Mouse (Mus musculus): Measurements from ENCODE around the gene Gm49369.
"Not testable (repeated sequence)": the region's sequence is repeated elsewhere in the genome, so short reads cannot be mapped to it uniquely, and the experiment has no call there.

Gm49369 gene

DNA sequence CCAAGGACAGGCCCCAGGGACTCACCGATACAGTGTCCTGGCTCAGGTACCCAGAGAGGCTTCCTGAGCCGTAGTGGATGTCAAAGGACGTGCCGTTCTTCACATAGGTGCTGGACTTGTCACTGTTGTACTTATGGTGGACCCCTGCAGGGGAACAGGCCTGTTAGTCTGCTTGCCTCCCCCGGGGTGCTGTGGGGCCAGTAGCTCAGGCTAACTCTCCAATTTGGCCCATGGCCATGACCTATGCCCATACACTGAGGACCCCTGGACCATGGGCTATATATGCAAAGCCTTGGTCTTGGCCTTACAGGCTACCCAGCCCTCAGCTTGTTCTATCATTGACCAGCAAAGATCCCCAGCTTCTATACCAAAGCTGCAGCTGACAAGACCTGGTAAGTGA lies at the start of gene Gm49369:
Gene Gm49369, minus strand, starts transcription at position 101 of the 400 bp plus-strand sequence.
- DNase-seq (ENCODE audit: low read depth, low spot score): no peak

DNA sequence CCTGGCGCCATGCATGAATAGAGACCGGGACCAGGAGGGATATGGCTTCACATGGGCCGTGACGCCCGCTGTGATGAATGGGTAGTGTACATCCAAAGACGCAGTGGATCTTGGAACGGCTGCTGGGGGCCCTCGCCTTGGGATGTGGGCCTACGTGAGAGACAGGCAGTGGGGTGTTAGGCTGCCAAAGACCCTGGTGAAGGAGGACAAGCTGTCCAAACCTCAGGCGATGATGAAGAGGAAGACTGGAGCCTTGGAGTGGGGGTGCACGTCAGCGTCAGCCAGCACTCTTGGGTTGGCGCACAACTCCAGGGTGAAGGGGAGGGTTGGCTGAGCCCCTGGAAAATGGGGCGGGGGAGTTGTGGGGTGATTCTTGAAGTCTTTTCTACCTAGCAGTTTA lies 48.6 kb upstream of the Gm49369 start:
- no peak for DNase-seq (ENCODE audit: low read depth, low spot score)

DNA sequence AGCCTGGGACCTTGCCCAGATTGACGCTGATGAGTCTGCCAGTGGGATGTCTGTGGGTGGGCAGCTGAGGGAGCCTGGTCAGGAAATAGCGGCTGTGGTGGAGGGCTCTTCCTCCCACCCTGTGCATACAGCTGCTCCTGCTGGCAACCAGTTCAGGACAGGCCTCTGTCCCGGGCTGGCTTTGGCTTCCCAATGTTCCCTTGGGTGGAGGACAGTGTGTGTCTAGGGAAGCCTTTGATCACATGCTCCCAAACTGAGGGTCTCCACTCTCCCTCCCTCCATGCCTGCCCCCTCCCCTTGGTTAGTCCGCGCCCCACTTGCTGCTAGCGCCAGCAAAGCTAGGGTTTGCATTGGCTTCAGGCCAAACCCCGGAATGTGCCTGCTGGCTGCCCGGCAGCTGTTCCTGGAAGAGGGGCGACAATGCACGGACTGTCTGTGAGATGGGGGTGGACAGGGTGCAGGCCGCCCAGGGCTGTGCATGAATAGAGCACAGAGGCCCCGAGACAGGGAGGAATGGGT lies 47.8 kb upstream of the Gm49369 start:
- no peak for DNase-seq (ENCODE audit: low read depth, low spot score)

DNA sequence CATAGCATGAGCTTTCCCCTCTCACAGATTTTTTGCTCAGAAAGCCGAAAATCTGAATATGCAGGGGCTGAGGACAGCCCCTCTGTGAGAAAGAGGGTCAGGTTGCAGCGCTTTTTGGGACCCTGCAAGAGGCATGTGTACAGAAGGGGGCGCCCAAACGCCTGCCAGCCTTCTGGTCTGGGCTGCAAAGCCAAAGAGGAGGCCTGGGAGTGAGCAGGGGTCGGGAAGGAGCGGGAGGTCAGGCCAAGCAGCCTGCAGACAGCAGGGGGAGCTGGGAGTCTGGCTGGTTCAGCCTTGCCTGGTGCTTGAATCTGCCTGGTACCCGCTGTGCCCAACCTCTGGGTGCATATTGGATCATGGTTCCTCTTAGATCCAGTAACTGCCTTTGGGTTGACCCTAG lies 45.7 kb upstream of the Gm49369 start:
- peak; percentile 31 for DNase-seq (ENCODE audit: low read depth, low spot score)

DNA sequence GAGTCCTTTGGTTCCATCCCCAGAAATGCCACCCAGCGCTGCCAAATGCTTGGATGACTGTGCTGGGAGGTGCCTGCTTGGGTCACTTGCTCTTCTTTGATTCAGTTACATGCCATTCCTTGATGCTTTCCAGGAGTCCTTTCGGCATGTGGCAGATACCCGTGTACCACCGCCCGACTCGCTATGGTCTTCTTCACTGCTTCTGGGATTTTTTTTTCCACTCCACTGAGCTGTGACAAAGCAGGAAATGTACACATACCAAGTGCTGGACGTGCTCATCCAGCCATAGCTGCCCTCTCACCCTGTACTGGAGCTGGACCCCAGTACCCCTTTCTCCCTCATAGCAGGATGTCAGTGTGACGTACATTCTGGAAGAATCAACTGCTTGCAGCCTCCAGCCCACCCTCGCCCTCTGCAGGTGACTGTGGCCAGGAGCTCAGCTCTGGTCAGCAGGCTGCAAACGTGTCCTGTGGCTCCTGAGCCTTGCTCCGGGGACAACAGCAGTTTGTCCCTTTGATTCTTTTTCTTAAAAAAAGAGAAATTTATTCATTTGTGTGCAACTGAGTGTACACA lies 43.3 kb upstream of the Gm49369 start:
- DNase-seq (ENCODE audit: low read depth, low spot score): peak; percentile 33

DNA sequence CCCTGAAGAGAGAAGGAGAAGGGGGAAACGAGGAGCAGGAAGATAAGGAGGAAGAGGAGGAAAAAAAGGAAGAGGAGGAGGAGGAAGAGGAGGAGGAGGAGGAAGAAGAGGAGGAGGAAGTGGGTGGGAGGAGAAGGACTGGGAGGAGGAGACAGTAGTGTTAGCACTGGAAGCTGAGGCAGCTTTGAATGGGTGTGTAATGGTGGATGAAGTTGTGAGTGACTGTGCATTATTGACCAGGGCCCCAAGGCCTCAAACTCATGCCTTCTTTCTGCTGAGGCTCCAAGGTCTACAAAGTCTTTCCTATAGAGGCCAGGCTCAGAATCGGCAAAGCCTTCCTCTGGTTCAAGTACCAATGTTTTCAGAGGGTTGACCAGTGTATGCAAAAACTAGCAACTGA lies 39.4 kb upstream of the Gm49369 start:
- no peak for DNase-seq (ENCODE audit: low read depth, low spot score)

DNA sequence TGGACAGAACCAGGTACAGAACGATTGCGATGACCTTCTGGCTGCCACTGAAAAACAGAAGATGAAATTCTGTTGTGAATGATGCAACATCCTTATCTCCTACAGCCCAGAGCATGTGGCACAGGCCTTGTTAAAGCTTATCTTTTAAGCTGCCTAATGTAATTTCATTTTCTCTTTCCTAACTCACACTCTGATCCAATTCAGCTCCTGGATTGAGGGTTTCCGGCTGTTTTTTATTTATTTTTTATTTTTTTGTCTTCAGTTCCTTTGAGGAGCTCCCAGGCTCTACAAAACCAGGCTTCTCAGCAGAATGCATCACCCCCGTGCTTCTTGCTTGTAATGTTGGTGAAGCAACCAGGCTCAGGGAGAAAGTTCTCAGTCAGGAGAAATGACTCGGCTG lies 37.4 kb upstream of the Gm49369 start:
- no peak for DNase-seq (ENCODE audit: low read depth, low spot score)

DNA sequence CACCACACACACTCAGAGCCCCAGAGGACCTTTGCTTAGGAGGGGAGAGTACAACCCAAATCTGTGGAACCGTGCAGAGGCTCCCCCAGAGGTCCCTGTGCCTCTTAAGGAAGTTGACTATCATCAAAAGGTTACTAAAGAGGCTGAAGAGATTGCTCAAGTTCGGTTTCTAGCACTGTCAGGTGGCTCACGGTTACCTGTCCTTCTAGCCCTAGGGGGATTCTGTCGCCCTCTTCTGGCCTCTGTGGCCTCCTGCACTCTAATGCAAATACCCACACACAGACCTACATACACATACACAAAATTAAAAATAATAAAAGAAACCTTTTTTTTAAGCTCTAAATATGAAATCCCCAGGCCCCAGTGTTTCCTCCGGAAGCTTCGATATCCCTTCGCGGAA lies 36.2 kb upstream of the Gm49369 start:
- no peak for DNase-seq (ENCODE audit: low read depth, low spot score)

DNA sequence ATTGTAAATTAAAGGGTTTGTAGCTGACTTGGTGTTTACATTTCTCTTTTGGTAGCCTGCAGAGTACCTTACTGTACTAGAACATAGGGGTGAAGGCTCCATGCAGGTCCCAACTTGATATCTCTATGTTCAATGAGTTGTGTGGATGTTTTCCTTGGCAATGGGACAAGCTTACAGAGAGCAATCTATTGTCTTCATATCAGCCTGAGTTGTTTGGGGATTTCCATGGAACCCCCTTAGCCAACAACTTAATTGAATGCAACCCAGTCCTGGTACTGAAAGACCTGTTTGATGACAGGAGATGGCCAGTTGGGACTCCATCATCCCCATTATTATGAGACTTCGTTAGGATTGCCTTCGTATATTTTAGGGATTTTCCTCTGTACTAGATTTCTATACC lies 35.6 kb upstream of the Gm49369 start:
- no peak for DNase-seq (ENCODE audit: low read depth, low spot score)

DNA sequence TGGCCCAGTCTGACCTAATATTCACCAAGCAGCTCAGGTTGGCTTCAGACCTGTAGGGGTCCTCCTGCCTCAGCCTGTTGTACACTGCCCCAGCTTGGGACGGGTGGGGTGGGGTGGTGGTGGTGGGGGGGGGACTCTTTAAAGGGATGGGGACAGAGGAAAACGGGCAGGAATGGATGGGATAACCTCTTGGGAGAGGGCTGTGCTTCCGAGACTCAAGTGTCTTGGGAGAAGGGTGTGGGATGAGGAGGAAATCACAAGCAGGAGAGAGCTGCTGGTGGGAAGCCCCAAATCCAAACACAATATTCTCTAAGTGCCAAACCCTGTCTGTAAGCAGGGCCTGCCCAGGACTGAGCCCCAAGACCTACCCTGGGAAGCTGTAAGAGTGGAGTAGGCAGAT lies 33.8 kb upstream of the Gm49369 start:
- DNase-seq (ENCODE audit: low read depth, low spot score): no peak

DNA sequence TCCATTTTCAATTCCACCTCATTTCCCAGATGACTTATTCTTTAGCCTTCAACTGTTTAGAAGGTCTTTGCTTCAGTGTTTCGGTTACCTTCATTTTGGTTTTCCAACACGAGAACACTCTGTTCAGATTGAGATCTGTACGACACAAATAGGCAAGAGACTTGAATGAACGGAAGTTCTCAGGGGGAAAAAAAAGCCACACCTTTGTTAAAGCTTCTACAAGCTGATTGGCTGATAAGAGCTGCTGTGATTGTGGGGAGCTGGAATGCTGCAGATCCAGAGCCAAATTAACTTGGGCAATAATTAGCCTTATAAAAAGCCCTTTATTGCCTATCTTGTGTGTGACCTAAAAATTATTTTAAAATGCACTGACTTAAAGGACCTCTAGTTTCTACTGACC lies 32.8 kb upstream of the Gm49369 start:
- DNase-seq (ENCODE audit: low read depth, low spot score): no peak

DNA sequence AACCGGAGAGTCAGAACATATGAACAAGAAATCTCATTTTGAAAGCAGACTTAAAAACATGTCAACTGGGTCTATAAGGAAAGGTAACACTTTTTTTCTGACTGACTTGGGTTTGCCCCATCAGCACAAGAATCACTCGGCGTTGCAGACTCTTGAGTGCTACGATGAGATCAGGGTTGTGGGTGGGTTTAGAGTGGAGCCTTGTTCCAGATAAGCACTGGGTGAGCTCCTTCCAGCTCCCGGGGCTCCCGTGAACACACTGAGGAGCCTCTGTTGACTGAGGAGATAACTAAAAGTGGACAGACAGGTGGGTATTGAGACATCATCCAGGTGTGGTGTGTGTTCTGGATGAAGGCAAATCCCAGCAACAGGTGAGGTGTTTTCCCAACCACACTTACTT lies 30.8 kb upstream of the Gm49369 start:
- no peak for DNase-seq (ENCODE audit: low read depth, low spot score)

DNA sequence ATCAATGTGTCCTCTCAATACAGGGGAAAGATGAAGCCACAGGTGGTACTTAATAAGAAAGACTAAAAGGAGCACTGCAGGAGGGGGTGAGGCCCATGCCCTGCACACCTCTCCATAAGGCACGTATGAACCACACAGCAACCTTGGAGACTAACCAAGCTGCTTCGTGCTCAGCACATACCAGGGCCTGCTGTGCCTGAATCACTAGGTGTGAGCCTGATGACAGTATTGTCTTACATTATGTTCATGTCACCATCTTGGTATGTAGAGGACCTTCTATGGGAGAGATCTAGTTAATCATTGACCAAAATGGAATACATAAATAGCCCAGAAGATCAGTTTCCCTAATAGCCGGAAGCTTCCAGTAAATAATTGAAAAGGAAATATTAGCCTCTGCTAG lies 27.1 kb upstream of the Gm49369 start:
- DNase-seq (ENCODE audit: low read depth, low spot score): no peak

DNA sequence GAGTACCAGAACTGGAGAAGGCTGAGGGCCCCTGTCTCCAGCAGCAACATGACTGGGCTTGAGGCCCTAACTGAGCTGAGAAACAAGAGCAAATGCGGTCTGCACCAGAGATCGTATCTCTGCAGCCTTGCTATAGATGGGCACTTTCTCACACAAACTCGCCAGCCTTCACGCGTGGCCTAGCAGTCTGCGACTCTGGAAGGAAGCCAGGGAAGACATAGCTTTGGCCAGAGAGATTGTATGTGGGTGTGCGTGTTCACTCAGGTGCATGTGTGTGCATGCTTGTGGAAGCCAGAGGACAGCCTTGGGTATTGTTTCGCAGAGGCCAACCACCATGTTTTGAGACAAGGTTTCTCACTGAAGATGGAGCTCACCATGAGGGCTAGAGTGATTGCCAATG lies 26.2 kb upstream of the Gm49369 start:
- no peak for DNase-seq (ENCODE audit: low read depth, low spot score)

DNA sequence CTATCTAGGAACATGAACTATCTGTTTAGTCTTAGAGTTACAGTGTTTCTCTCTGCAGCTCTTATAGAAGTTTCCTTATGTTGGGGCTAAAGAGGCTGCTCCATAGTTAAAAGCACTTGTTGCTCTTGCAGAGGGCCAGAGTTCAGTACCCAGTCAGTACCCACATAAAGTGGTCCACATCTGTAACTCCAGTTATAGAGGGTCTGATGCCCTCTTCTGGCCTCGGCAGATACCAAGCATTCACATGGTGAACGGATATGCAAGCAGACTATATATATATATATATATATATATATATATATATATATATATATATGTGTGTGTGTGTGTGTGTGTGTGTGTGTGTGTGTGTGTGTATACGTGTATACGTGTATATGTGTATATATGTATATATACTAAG lies 25.5 kb upstream of the Gm49369 start:
- DNase-seq (ENCODE audit: low read depth, low spot score): peak; percentile 50

DNA sequence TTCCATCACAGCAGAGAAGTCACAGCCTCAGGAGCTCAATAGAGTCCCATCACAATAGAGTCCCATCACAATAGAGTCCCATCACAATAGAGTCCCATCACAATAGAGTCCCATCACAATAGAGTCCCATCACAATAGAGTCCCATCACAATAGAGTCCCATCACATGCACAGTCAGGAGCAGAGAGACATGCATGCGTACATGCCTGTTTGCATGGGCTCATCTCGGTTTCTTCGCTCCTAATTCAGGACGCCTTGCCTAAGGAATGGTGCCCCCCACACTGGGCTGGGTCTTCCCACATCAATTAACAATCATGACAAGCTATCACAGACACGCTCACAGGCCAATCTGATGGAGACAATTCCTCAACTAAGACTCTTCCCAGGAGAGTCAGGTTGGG lies 22.7 kb upstream of the Gm49369 start:
- DNase-seq (ENCODE audit: low read depth, low spot score): not testable (repeated sequence)

DNA sequence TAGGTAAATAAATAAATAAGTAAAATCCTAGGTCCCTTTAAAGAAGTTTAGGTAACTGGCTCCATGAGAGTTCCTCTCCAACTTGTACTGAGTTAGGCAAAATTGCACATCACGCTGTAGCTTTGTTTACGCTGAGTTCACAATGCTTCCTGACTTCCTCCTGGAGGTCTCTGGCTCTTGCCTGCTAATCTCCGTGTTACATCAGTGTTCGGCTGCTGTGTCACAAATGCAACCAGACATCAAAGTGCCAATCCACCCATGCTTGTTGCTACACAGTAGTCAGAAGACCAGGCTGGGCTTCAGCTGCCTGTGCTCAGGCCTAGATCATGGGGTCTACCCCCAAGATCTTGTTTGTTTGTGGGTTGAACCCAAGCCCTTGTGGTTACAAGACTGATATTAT lies 21.1 kb upstream of the Gm49369 start:
- DNase-seq (ENCODE audit: low read depth, low spot score): no peak

DNA sequence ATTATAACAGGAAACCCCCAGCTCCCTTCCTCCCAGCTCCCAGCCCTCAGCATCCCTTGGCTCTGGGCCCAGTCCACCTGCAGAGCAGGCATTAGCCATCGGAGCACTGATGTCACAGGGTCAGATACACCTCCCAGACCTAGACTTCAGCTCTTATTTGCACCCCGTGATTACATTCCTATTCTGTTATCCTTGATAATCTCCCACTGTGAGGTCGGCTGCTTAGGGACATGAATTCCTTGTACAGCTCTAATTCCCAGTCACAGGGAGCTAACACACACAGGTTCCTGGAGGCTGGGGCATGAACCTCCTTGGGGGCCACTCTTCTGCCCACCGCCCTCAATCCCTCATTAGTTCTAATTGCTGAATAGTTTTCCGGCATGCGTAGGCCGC lies 18.3 kb upstream of the Gm49369 start:
- no peak for DNase-seq (ENCODE audit: low read depth, low spot score)

DNA sequence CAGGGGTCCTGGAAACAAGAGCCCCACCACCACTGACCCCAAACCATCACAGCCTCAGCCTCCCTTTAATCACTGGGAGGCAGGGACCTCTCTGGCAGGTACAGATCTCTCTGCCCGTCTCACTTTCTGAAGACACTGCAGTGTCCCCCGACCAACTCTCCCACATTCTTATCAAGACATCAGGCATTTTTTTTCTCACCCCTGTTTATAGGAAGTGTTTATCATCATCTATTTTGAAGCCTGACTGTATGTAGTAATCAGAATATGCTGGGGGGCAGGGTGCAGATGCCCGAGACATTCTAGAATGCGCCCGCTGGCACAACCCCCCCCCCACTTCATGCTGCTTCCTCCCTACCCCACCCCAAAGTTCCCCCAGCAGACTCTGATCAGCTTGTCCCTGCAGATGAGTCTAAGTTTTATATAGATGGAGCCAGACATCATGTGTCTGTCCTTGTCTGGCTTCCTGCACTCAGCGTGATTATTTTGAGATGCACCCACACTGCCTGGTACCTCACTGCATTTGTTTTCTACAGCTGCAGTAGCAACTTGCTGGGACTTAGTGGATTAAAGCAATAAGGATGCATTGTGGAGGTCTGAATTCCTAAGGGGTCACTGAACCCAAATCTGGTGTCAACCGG lies 17.8 kb upstream of the Gm49369 start:
- DNase-seq (ENCODE audit: low read depth, low spot score): no peak

DNA sequence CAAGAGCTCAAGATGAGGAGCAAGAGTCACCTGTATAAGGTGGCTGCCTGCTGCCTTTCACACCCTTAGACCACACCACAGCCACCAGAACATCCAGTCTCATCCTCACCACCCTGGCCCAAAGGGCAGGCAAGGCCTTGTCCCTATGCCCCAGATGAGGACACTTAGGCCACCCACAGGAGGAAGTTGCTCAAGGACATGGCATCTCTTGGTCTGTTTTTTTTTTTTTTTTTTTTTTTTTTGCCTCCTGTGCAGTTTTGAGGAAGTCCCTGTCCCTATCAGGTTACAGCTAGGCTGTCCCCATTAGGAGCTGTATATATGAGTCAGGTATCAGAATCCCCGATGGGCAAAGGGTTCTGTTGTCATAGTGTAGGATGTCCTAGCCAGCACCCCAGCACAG lies 16.8 kb upstream of the Gm49369 start:
- no peak for DNase-seq (ENCODE audit: low read depth, low spot score)

DNA sequence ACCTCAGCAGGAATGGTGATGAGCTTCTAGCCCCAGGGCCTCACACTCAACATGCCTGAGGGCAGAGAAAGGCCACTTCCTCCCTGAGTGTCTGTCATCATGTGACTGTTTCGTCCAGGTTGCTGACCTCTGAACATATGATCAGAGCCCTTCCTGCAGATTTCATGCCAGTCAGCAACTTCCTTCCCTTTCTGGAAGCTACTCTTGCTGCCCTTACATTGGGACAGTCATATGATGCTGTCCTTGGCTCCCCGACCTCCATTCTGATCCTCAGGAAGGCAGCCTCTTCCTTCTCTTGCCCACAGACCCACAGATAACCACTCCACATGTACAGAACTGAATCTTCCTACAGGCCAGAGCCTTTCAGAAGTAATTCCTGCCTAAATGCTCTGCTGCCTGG lies 15.6 kb upstream of the Gm49369 start:
- no peak for DNase-seq (ENCODE audit: low read depth, low spot score)

DNA sequence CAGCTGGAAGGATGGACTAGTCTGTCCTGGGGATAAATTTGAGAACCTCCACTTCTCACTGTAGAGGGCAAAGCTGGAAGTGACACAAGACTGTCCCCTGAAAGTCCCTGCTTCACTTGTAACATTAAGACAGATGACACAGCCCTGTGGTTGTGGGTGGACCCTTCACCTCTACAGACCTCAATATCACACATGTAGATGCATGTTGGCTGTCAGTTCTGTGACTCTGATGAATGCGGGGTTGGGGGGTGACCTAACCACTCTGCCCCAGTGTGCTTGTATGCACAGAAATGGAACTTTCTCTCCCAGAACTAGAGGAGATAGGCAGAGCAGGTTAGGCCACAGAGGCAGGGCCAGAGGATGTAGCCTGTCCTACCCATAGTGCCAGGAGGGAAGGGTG lies 14.1 kb upstream of the Gm49369 start:
- DNase-seq (ENCODE audit: low read depth, low spot score): no peak

DNA sequence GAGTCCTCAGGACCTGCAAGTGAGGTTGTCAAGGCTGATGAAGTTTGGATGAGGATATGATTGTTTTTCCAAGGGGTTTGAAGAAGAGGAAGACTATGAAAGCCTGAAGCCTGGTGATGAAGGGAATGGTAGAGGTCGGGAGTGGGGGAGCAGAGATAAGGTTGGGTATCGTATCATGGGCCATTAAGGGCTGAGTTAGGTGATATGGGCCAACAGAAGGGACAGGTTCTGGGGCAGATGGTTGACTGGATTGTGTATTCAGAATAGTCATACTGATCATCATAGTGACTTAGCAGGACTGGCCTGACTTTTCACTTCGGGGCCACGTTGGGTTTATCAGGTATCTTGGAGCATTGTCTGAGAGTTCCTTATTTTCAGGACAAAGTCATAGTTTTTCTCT lies 13.0 kb upstream of the Gm49369 start:
- no peak for DNase-seq (ENCODE audit: low read depth, low spot score)

Data from CD4-positive, CD25-positive, alpha-beta regulatory T cell, adult 2 months (primary cell).